Mouse (Mus musculus): ENCODE data around the gene Gm10647. TPM values are rescaled to one million over a fixed set of nuclear protein-coding genes. Genes with fewer than 3 reads are reported as not detected.
"Not testable (repeated sequence)": the region's sequence is repeated elsewhere in the genome, so short reads cannot be mapped to it uniquely, and the experiment has no call there.

Gene Gm10647
- 0.34 and 0.69 TPM in 2 replicates for polyA plus RNA-seq (2015; fragmentation: Nextera tagmentation; extraction: Ambion mirVana)

DNA sequence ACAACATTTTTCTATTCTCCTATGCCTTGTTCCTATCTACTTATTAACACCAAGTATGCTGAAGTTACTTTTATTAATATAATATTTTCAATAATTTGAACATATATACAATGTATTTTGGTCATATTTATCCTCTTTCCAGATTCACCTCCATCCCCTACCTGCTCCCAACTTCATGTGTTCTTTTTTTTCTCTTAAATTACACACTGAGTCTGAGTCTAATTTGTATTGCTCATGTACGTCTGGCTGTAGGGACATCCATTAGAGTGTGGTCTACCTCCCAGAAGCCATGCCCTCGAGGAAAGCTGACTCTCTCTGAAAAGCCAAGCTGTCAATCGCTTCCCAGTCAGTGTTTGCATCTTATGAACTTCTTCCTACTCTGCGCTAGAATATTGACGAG lies at the start of gene Gm10647:
Gene Gm10647 (plus strand): TSS at position 301 of the 400 bp plus-strand sequence.
- peak within 1 kb of the TSS; percentile 85 for H3K27ac ChIP-seq
- H3K36me3 ChIP-seq, result no peaks in the 10 kb centered on the region
- 75% methylated on average over 5 of the region's 5 CpGs for WGBS
- no peaks in the 10 kb centered on the region for H3K27me3 ChIP-seq
- H3K4me2 ChIP-seq (replicated peaks), result peak within 1 kb of the TSS; percentile 66
- no peak for ATAC-seq
- H3K4me3 ChIP-seq (replicated peaks), result peak within 1 kb of the TSS; percentile 61
- peaks cover 13% of the 10 kb centered on the region for H3K4me1 ChIP-seq (replicated peaks)
- no peaks in the 10 kb centered on the region for H3K9me3 ChIP-seq
- peak within 1 kb of the TSS; percentile 79 for H3K9ac ChIP-seq (replicated peaks)

DNA sequence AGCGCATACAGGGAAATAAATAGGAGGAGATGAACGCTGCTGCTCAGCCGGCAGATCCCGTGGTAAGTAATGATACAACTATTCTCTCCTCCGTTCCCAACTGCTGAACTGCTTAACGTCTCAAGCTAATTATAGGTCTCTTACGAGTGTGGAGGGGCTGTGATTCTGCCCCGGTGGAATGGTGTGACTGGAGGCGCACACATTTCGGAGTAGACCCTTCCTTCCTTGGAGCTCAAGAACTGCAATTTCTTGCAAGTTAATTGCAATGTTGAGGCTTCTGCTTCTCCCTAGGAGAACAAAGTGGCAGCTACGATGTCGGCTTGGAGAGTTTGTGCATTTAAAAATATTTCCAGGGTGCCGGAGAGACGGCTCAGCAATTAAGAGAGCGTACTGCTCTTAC lies 48.4 kb upstream of the Gm10647 start:
- Histone ChIP-seq H3K4me1 (replicated peaks) (no peaks in the 10 kb centered on the region), H3K27me3 (no peaks in the 10 kb centered on the region), H3K9me3 (no peaks in the 10 kb centered on the region), H3K9ac (replicated peaks) (no peak overlapping the region), H3K4me3 (replicated peaks) (no peak overlapping the region), H3K36me3 (no peaks in the 10 kb centered on the region), H3K27ac (no peak overlapping the region), H3K4me2 (replicated peaks) (no peak overlapping the region)
- WGBS, result 92% methylated on average over 15 of the region's 15 CpGs
- no peak for ATAC-seq

DNA sequence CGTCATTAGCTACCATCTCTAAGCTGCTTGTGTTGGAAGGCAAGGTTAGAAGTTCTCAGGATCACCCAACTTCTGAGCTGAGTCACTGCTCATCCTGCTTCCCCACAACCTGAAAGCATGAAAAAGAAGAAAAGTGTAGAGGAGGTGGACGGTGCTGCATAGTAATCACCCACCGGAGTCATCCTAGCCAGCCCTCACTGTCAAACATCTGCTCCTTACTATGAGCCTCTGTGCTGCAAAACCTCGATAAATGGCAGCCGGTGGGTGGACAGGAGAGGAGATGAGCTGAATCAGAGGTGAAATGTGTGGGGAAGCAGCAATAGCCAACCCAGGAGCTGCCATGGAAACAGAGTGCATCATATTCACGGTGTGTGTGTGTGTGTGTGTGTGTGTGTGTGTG lies 44.0 kb upstream of the Gm10647 start:
- no peak for ATAC-seq
- H3K27me3 ChIP-seq, result no peaks in the 10 kb centered on the region
- no peaks in the 10 kb centered on the region for H3K4me1 ChIP-seq (replicated peaks)
- no peak overlapping the region for H3K4me2 ChIP-seq (replicated peaks)
- no peaks in the 10 kb centered on the region for H3K36me3 ChIP-seq
- no peak overlapping the region for H3K9ac ChIP-seq (replicated peaks)
- H3K9me3 ChIP-seq, result no peaks in the 10 kb centered on the region
- no peak overlapping the region for H3K27ac ChIP-seq
- no peak overlapping the region for H3K4me3 ChIP-seq (replicated peaks)
- WGBS, result 82% methylated on average over 6 of the region's 6 CpGs

DNA sequence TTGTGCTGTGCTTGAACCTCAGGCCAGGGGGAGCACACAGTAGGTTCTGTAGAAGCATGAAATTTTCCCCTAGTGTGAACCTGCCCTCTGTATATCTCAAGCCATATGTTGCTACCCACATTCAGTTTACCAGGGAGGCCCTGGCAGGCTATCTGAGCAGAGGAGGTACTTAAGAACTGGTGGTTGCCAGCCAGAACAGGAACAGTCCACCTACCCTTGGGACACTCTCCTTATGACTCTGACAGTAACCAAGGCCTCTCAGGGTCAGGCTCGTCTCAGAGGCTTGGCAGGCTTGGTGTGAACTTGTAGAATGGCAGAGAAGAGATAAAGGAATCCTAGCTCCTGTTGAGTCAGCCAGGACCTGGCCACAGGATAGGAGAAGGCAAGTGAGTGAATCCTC lies 35.8 kb upstream of the Gm10647 start:
- Histone ChIP-seq H3K4me1 (replicated peaks) (no peaks in the 10 kb centered on the region), H3K4me3 (replicated peaks) (no peak overlapping the region), H3K9me3 (no peaks in the 10 kb centered on the region), H3K36me3 (no peaks in the 10 kb centered on the region), H3K27ac (no peak overlapping the region), H3K4me2 (replicated peaks) (no peak overlapping the region), H3K9ac (replicated peaks) (no peak overlapping the region), H3K27me3 (no peaks in the 10 kb centered on the region)
- no peak for ATAC-seq
- WGBS, result 64% methylated on average over 1 of the region's 1 CpGs

DNA sequence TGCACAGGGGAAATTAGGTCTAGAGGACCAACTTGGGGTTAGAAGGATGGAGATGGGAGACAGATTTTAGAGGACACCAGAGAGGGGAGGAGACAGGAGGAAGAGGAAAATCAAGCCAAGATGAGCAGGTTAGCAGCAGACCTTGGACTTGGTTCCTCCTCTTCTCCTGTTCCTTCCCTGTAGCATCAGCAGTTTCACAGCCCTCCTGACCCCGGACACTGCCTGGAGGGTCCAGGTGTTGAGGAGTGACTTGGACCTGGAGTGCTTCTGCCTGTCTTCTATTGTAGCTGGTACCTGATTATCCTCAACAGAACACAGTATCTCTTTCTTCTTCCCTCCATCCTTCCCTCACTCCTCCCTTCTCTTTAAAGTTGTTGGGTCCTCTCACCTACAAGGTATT lies 28.1 kb upstream of the Gm10647 start:
- H3K4me3 ChIP-seq (replicated peaks), result no peak overlapping the region
- no peaks in the 10 kb centered on the region for H3K9me3 ChIP-seq
- 92% methylated on average over 1 of the region's 1 CpGs for WGBS
- no peaks in the 10 kb centered on the region for H3K36me3 ChIP-seq
- ATAC-seq, result no peak
- H3K9ac ChIP-seq (replicated peaks), result no peak overlapping the region
- 0 out of 2 replicates have a peak, but pooled peaks cover 4% of the 10 kb centered on the region for H3K4me1 ChIP-seq (replicated peaks)
- H3K27me3 ChIP-seq, result no peaks in the 10 kb centered on the region
- H3K4me2 ChIP-seq (replicated peaks), result no peak overlapping the region
- H3K27ac ChIP-seq, result no peak overlapping the region

DNA sequence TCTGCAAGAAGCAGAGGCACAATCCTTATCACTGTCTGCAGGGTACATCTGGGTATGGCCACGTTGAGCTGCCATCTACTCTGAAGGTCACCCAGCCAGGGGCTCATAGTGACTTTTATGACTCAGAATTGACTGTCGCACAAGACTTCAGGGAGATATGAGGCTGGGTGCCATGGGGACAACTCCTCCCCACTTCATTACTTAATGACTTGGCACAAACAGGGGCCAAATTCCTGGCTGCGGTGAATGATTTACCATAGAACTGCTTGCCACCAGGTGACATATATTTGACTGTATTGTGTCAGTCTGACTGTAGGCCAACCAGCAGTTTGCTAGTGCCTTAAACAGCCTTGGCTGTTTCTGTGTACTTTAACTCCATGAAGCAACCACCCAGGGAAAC lies 27.6 kb upstream of the Gm10647 start:
- no peak for ATAC-seq
- 85% methylated on average over 3 of the region's 3 CpGs for whole genome bisulfite sequencing
- Histone ChIP-seq H3K27me3 (no peaks in the 10 kb centered on the region), H3K4me1 (replicated peaks) (0 out of 2 replicates have a peak, but pooled peaks cover 4% of the 10 kb centered on the region), H3K9ac (replicated peaks) (no peak overlapping the region), H3K27ac (no peak overlapping the region), H3K9me3 (no peaks in the 10 kb centered on the region), H3K4me3 (replicated peaks) (no peak overlapping the region), H3K4me2 (replicated peaks) (no peak overlapping the region), H3K36me3 (no peaks in the 10 kb centered on the region)

DNA sequence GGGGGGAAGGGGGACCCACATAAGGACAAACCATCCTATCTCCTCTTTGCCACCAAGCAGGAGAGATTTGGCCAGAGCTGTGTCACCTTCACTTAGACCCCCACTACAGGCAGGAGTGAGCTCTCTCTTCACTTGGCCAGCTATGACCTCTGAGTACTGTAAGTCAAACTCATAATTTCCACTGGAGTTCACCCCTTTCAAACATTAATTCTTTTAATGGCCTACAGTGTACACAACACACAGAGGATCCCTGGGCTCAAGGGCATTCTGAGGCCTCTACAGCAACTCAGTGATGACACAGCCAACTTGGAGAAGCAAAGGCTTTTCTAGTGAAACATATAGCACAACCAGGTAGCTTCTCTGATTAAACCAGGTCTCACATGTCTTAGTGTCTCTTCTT lies 26.1 kb upstream of the Gm10647 start:
- H3K9ac ChIP-seq (replicated peaks), result no peak overlapping the region
- H3K4me2 ChIP-seq (replicated peaks), result no peak overlapping the region
- H3K4me3 ChIP-seq (replicated peaks), result no peak overlapping the region
- no peaks in the 10 kb centered on the region for H3K9me3 ChIP-seq
- no peak for ATAC-seq
- no peaks in the 10 kb centered on the region for H3K36me3 ChIP-seq
- H3K27ac ChIP-seq, result no peak overlapping the region
- H3K4me1 ChIP-seq (replicated peaks), result 0 out of 2 replicates have a peak, but pooled peaks cover 4% of the 10 kb centered on the region
- no peaks in the 10 kb centered on the region for H3K27me3 ChIP-seq

DNA sequence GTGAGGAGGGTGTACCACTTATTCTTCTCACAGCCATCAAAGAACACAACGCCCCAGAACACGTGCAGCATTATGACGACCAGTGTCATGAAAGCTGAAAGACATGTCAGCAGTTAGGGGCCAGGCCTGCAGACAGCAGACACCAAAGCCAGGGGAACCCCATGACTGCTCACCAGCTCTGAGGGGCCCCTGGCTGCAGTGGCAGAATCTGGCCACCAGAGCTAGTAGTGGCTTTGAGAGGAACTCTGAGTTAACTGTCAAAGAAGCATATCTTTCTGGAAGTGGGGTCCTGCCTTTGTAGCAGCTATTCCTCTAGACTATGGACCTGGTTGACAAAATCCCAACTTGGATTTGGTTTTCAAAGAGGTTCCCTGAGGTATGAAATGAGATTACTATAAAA lies 12.3 kb upstream of the Gm10647 start:
- not testable (repeated sequence) for H3K27ac ChIP-seq; H3K9ac ChIP-seq (replicated peaks); H3K4me2 ChIP-seq (replicated peaks); H3K9me3 ChIP-seq; ATAC-seq; H3K4me1 ChIP-seq (replicated peaks); H3K27me3 ChIP-seq; H3K4me3 ChIP-seq (replicated peaks)
- peaks cover 21% of the 10 kb centered on the region for H3K36me3 ChIP-seq
- WGBS, result 83% methylated on average over 1 of the region's 3 CpGs

DNA sequence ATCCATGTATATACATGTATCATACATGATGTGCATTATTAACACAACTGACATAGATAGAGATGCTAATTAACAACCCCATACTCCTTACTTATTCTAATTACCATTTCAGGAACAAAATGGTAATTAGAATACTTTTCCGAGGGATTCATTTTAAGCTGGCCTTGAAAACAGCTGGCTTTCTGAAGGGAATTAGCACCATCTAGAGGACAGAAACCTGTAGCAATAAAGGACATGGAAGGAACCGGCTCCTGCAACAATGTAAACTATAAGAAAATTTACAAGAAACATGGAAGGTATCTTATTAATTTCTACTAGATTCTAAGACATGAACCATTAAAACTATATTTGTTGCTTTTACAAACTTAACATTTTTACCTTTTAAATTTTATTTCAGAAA lies 9.0 kb upstream of the Gm10647 start:
- ATAC-seq, result no peak

DNA sequence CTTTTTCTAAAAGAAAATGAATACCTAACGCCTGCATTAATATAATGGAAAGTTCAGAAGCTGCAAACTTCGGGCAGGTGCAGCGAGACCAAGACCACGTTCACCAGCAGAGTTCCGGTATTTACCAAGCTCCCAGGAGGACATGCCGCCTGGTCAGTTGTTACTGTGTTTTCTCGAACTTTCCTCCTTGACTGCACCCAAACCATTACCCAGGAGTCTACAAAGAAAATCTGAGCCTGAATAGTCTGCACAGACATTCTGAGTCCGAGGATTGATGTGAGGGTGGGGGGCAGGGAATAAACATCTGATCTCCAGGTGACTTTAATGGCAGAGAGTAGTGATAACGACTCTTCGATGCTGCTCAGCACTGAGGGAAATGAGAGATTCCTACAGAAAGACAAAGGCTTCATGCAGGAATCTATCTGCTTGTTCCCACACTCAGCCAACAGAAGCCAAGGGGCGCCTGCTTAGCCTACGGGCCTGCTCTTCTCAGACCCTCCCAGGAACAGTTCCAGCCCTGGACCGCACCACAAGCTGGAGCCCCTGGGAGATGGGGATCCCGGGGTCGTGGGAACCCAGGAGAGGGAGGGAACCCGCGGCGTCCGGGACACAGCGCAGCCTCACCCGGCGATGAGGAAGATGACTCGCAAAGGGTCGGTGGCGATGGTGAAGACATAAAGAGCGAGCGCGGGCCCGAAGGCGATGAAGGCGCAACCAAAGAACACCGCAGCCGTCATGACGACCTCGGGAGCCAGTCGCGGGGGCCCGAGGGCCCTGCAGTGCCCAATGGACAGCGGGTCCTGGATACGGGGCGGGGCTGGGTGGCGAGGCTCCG lies 2.0 kb upstream of the Gm10647 start:
- H3K4me3 ChIP-seq (replicated peaks), result peak overlapping the region; percentile 61
- 2% methylated on average over 43 of the region's 43 CpGs for WGBS
- no peaks in the 10 kb centered on the region for H3K27me3 ChIP-seq
- H3K36me3 ChIP-seq, result peaks cover 8% of the 10 kb centered on the region
- peaks cover 13% of the 10 kb centered on the region for H3K4me1 ChIP-seq (replicated peaks)
- no peaks in the 10 kb centered on the region for H3K9me3 ChIP-seq
- peak overlapping the region; percentile 85 for H3K27ac ChIP-seq
- H3K4me2 ChIP-seq (replicated peaks), result peak overlapping the region; percentile 66
- peak; percentile 80 for ATAC-seq
- peak overlapping the region; percentile 79 for H3K9ac ChIP-seq (replicated peaks)

More for the DNA sequence above, 9.0 kb upstream of the Gm10647 start:
- Histone ChIP-seq H3K9me3 (no peaks in the 10 kb centered on the region), H3K4me1 (replicated peaks) (no peaks in the 10 kb centered on the region), H3K27me3 (no peaks in the 10 kb centered on the region), H3K36me3 (peaks cover 22% of the 10 kb centered on the region), H3K27ac (no peak overlapping the region), H3K9ac (replicated peaks) (no peak overlapping the region), H3K4me3 (replicated peaks) (no peak overlapping the region), H3K4me2 (replicated peaks) (no peak overlapping the region)
- WGBS, result 10% methylated on average over 2 of the region's 2 CpGs

DNA sequence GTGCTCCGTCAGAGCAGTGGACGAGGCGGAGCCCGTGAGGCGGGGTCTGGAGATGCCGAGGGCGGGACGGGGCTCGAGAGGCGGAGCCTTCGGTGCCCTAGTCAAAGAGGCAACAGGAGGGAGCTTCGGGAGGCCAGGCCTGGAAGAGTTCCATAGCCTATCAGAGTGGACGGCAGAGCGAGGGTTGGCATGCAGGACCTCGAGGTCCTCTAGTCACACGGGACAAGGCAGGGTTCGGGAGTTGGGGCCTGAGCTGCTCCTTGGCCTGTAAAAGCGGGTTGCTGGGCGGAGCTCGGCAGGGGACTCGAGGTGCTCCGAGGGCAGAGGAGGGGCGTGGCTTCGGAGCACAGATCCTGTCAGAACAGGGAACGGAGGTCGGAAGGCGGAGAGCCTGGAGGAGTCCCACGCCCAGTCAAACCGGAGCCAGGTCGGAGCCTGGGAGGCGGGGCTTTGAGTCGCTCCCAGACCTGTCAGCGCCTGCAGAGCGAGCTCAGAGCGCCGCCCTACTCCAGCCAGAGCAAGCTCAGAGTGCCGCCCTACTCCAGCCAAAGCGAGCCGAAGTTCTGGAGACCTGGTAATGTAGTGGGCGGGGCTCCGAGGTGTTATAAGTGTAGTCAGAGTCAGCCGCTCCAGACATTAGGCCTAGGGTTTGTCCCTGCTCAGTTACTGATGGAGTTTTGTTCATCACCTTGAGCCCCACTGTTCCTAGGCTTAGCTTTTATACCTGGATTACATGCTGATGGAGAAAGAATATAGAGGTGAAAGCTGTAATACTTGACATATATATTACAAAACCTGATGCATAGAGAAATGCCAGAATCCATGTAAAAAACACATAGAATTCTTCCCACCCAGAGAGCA lies 1.1 kb upstream of the Gm10647 start, which contains the start of gene Aph1b:
Gene Aph1b (minus strand): TSS at position 27 of the 861 bp plus-strand sequence.
- Histone ChIP-seq H3K4me3 (replicated peaks) (peak within 1 kb of the TSS; percentile 61), H3K4me1 (replicated peaks) (peaks cover 13% of the 10 kb centered on the region), H3K27ac (peak within 1 kb of the TSS; percentile 85), H3K9ac (replicated peaks) (peak within 1 kb of the TSS; percentile 79), H3K4me2 (replicated peaks) (peak within 1 kb of the TSS; percentile 66), H3K36me3 (no peaks in the 10 kb centered on the region), H3K27me3 (no peaks in the 10 kb centered on the region), H3K9me3 (no peaks in the 10 kb centered on the region)
- ATAC-seq, result peak; percentile 99
- WGBS, result 0% methylated on average over 42 of the region's 42 CpGs

DNA sequence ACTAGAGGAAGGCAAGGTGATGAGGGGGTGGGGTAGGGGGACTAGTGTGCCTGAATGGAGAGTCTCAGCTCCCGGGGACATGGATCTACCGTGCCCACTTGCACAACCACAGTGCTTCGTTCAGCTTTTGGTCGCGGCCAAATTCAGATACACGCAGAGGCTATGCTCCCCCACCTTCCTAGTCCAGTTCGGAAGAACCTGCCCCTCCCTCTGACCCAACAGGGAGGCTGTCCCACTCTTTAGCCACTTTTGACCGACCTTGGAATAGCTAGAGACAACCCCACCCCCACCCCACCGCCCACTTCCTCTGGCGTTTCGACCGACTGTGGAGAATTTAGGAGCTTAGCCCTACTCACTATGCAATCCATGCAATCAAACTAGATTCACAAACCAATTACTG lies 5.1 kb downstream of the Gm10647 start:
- no peak for ATAC-seq
- H3K4me3 ChIP-seq (replicated peaks), result no peak overlapping the region
- no peaks in the 10 kb centered on the region for H3K36me3 ChIP-seq
- no peaks in the 10 kb centered on the region for H3K9me3 ChIP-seq
- no peak overlapping the region for H3K4me2 ChIP-seq (replicated peaks)
- H3K4me1 ChIP-seq (replicated peaks), result no peaks in the 10 kb centered on the region
- 59% methylated on average over 12 of the region's 12 CpGs for WGBS
- no peak overlapping the region for H3K27ac ChIP-seq
- H3K27me3 ChIP-seq, result peaks cover 19% of the 10 kb centered on the region
- no peak overlapping the region for H3K9ac ChIP-seq (replicated peaks)
